Mouse (Mus musculus): ENCODE measurements at regions not wholly inside any gene's neighbourhood (a gene's known extent, or its start where the extent isn't known, plus 50 kb on each side); places are given as distances from the start of the nearest gene placed in this dataset.

DNA sequence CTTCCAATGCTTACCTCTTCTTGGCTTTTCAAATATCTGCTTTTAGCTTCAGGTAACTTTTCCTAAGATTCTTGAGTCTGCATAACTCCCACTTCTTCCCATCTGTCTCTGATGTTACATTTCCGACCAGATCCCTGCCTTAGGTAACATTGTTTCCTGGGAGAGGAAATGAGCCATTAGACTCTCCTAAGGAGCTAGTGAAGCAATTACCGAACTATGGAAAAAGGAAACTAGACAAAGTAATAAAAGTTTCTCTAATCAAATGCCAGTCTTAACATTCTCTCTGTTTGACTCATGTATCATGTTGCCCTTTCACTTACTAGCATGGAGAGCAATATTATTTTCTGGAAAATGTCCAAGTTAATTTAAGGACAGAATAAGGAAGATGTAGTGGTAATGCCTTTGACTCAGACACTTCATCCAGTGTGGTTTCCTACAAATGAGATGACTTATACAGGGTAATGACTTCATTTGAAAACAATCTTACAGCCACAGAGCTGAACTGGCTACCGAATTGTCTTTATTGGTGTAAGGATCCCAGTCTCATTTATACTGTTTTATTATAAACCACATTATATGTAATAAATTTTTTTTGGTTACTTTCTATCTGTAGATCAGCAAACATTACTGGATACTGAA is 263.8 kb upstream of the Fam84a start:
- no peak for DNase-seq (ENCODE audit: low read depth)

DNA sequence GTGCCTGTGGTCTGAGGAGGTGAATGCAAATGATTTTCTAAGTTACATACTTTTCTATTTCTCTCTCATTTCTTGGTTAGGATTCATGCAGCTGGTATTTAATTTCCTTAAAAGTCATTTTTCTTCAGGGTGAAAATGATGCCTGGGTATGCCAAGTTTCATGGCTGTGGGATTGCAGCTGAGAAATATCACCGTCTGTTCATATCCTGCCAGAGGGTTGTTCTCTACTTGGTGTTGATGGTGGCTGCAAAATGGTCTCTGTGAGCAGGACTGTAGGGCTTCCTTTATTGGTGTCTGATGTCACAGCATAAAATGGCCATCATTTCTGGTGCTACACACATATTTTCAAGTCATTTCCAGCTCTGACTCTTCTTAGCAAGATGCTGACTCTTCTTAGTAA is 259.2 kb upstream of the Fam84a start:
- DNase-seq (ENCODE audit: low read depth): no peak

DNA sequence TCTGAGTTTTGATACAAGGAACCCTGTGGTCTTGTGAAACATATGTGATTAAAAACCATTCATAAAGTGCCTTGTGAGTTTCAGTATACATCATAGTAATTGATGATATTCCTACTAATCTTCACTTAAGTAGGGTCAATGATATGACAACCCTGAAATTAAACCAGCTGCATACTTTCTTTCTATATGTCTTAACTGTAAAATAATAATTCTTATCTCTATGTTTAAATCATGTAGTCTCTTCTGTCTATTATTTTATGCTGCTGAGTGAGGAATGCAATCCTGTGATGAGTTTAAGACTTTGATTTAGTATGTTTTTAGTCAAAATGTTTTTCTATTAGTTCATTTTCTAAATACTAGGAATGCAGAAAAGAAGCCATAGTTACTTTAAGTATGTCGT is 253.9 kb upstream of the Fam84a start:
- no peak for DNase-seq (ENCODE audit: low read depth)

DNA sequence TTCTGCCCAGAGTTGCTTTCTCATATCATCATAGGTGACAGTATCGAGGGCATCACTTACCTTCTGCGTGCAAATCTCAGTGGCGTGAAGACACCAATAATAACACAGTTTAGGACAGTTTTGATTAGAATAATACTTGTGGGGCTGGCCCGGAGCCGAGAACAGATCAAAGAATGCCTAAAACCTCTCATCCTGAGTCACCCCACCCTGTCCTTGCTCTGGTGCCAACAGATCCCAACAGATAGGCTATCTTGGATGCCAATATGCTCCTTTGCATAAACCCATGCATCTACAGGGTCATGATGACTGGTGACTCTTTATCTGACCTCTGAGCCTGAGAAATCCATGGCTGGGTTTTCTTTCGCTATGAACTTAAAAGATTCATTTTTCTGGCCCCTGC is 224.4 kb upstream of the Fam84a start:
- no peak for DNase-seq (ENCODE audit: low read depth)

DNA sequence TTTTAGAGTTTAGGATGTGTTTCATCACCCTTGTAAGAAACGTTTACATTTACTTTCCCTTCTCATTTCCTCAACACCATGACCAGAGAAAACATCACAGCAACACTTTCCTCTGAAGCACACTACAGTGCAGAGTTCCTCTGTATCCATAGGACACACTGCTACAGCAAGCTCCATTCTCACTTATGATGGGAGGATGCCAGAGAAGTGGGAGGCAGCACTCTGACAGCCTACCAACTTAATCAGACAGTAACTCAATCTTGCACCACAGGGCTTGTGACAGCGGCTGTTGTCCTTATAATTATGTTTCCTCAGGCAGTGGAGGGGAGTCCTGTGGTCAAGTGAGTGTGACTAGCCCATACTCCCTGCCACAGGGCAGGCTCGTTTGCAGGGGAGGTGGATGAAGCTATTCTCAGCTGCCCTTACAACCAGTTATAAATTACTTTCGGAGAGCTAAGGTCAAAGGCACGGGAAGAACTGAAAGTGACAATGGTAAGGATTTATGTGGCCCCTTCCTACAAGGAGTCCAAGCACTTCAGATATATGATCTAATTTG is 186.5 kb upstream of the Fam84a start:
- no peak for DNase-seq (ENCODE audit: low read depth)

DNA sequence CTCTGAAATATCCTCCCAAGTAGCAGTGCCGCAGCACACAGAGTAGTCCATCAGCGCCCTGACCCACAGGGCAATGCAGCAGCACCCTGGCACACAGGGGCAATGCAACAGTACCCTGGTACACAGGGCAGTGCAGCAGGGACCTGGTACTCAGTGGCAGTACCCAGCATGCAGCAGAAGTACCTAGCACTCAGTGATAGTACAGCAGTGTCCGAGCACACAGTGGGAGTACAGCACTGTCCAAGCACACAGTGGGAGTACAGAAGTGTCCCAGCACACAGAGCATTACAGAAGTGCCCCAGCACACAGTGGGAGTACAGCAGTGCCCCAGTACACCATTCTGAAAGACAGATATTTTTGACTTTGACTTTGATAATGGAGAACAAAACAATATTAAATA is 186.0 kb upstream of the Fam84a start:
- no peak for DNase-seq (ENCODE audit: low read depth)

DNA sequence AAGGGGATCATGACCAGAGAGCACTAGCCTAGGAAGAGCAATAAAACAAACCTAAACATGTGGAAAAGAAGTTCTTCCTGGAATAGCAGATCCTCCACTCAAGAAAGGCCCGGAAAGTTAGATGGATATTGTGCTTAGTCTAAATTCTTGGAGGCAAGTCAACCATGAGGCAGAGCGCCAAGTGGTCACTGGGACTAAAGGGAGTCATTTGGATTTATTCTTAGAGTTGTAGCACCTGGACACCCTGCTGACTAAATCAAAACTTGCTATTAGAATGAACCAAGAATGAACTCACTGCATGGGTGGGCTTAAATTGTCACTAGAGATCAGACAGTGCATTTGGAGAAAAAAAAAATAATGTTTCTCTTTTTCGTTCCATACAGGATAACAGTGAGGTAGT is 166.8 kb upstream of the Fam84a start:
- no peak for DNase-seq (ENCODE audit: low read depth)

DNA sequence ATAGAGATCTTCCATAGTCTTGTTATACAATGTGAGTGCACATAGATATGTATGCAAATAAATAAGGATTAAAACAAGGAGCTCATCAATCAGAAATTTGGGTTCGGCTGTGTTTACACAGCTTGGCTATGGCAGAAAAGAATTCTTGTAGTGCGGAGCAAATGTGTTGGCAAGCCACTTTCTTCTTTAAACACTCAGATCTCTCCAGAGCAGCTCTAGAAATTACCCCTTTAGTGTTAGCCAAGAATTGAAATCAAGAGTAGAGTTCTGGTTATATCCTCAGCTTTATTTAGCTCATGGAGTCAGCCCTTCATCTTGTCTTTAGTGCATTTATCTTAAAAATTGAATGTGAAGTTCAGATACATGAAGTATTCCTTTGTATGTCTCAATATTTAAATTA is 164.5 kb upstream of the Fam84a start:
- DNase-seq (ENCODE audit: low read depth): no peak

DNA sequence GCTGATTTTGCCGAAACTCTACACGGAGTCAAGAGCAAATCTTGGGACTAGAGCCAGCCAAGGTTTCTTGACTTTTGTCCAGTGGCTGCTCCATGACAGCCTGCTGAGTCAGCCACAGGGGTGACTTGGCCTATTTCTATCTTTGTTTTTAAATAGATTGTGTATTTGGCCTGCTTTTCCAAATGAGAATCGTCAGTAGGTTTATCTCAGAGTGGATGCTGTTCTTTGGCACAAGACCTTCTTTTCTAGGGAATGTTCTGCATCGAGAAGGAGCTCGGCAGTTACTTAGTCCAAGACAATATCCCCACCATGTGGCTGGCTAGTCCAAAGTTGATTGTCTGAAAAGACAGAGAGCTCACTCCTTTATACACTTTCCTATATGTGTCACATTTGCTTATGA is 163.9 kb upstream of the Fam84a start:
- DNase-seq (ENCODE audit: low read depth): peak; percentile 34

DNA sequence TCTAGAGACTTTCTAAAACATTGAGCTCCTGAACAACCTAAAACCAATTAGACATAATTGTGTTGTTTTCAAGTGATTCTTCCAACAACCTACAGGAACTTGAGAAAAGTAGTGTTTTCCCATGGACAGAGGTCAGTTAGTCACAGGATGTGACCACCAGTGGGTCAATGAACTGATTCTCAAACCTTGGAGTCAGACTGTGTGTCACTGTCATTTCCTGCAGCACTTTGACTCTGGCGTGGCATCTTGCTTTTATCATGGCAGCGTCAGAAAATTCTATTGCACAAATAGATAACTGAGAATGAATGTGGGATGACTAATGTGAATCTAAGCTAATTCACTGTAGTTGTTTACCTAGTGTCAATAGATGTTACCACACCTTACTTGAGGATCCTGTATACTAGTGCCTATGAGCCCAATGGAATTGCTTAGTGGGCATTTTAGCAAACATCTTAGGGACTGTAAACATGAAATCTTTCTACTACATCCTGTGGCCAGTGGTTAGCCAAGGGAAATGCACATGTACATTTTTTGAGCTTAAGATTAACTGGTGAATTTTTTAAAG is 150.6 kb upstream of the Fam84a start:
- no peak for DNase-seq (ENCODE audit: low read depth)

DNA sequence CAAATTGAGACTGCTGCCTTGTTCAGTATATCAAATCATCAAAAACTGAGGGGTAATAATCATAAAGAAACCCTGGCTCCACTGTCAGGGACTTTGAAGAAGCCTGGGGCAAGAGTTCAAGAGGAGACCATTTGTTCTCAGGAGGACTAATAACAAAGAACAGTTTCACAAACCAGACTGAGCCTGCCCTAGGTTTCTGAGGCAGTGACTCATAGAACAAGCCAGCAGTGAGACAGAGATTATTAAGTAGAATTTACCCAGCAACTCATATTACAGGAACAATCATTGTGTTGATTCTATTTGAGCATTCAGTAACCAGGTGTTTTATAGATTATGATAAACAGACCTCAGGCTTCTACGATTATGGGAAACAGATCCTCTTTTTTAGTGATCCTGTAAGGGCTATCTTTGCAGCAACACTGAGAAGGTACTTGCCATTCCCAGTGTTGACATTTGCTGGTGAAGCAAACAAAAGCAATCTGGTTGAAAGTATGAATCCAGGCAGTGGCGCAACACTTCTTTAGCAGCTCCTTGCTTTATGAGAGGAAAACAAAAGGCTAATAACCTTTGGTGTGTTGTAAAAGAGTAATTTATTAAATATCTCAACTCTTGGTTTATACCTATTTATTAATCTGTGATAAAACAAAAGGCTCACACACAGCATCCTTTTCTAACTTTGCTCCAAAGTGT is 150.0 kb upstream of the Fam84a start:
- DNase-seq (ENCODE audit: low read depth): no peak

DNA sequence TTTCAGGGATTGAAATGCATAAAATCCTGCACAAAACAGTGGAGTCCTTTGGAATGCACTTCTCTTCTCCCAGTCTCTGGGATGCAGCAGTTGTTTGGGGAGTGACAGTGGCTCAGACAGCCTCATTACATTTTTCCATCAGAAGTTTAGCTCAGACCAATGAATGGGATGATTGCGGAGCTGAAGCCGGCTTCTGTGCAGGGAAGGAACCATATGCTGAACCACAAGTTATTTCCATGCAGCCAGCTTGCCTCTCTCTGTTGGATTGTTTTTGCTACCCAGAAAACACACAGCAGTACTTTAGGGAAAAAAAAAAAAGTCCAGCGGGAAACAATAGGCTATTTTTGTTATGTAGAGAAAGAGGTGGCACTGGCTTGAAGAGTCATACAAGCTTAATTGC is 140.2 kb upstream of the Fam84a start:
- DNase-seq (ENCODE audit: low read depth): no peak

DNA sequence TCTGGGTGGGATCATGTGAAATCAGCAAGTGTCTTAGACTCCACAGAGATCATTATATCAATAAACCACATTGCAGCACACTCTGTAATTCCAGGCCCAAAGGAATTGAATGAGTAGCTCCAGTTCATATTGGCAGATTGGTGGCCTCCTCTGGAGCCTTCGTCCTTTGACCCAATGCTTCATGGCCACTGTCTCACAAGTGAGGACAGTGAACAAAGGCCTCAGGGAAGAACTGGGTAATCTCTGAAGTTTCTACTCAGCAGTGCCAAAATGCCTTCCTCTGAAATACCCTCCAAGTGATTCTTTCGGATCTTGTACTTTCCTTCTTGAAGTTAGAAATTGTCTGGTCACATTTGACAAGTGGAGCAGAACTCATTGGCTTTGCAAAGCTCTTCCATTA is 135.8 kb upstream of the Fam84a start:
- no peak for DNase-seq (ENCODE audit: low read depth)

DNA sequence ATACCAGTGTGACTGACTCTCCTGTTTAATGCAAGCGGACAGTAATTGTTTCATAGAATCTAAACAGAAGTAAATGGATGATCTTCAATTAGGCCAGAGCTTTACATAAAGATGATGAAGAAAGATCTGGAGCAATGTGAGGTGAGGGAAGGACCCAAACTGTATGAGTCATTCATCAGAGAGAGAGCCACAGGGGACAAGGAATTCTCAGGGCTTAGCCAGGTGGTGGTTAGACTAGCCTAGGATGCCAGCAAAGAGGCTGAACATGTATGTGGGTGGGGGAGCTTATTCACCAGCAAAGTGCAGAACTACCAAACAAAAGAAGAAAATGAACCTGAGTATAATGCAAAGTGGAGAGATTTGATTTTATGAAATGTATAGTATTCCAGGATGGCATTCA is 134.8 kb upstream of the Fam84a start:
- DNase-seq (ENCODE audit: low read depth): peak; percentile 97

DNA sequence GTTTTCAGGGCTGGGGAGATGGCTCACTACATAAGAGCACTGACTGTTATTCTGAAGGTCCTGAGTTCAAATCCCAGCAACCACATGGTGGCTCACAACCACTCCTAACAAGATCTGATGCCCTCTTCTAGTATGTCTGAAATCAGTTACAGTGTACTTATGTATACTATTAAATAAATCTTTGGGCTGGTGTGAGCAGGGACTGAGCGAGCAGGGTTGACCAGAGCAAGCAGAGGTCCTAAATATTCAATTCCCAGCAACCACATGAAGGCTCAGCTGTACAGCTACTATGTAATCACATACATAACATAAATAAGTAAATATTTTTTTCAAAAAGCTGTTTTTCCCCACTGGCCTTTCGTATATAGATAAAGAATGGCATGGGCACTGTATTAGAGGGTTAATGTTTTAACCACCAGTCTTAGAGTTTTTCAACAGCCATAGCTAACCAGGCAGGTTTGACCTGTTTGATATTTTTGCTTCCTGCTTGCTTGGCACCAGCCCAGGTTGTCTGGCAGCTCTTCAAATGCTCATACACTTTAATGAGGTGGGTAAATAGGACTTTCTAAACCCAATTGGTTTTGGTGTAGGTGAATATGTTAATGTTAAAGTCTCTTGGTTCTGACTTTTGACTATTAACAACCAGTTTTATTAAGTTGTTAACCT is 134.1 kb upstream of the Fam84a start:
- no peak for DNase-seq (ENCODE audit: low read depth)

DNA sequence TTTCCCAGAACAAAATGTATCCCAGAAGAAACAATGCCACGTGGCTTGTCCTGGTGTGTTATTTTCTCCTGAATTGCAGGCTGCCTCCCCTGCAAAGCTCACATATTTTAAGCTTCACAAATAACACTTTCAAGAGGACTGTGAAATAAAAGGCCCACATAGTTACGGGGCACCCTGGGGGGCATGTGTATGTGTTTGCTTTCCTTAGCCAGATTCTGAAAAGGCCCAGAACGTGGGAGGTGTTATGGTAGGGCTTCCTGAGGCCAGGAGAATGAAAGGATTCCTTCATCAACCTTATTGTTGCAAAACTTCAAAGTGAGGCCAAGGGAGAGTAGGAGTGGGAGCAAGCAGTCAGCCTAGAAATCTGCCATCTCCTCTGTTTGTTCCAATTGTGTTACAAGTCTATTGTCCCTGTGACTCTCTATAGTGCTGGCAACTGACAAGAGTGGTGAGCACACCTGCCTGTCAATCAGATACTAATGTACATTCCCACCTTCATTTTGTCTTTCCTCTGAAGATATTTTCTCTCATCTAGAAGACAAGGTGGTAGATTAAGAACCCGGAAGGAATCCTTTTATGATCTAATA is 131.3 kb upstream of the Fam84a start:
- peak; percentile 99 for DNase-seq (ENCODE audit: low read depth)

DNA sequence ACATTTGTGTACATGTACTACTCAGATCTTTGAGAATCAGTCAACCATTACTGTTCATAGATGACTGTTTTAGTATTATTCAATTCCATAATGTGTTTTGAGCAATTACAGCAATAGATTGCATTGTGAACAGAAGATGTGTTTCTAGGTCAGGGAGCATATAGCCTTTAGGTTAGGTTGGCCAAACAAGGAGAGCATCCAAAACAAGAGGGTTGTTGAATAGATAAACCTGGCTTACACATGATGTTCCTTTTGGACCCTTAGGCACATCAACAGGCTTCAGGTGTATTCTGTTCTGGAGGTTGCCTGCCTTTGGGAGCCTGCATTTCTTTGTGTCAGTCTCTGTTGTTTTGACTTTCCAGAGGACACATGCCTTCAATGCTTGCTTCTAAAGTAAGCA is 123.4 kb upstream of the Fam84a start:
- peak; percentile 93 for DNase-seq (ENCODE audit: low read depth)

DNA sequence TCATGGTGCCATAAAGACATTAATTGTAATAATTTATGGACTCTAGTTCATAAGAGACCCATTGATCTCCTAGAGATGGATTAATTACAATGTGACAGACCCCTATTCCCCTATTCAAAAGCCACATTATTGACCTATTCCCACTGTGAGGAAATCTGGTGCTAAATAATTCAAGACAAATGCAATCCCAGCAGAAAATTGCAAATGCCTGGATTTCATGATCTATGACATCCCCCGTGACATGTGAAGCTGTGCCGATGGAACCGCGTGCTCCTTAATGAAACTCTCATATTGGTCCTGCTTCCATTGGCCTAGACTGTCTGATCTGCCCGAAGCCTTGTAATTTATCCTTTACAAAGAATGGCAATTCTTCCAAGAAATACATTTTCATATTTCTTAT is 122.9 kb upstream of the Fam84a start:
- no peak for DNase-seq (ENCODE audit: low read depth)

DNA sequence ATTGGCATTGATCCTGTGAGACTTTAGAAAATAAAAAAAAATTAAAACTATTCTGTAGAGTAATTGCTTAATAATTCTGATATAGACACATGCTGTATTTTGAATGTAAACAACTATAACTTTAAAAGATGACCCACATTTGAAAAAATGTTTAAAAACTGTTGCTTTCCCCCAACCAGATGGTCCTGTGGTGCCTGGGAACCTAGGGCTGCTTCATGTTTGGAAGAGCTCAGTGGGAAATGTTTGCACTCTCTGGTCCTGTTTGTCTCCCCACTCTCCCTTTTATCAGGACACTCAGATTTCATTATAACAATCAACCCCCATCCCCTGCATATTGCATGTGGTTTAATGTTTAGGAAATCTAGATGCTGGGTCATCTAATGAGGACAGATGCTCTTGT is 119.4 kb upstream of the Fam84a start:
- DNase-seq (ENCODE audit: low read depth): no peak

DNA sequence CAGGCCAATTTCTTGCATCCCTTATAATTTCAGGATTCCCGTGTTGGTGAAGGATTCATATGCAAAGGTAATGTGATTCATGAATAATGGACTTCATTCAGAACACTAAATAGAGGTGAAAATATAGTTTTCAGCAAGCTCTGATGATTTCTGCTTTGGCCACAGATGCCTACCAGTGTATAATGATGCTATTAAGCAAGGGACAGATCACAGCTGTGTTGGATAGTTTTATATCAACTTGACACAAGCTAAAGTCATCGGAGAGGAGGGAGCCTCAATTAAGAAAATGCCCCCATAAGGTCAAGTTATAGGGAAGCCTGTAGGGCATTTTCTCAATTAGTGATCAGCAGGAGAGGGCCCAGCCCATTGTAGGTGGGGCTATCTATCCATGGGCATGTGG is 109.2 kb upstream of the Fam84a start:
- no peak for DNase-seq (ENCODE audit: low read depth)

DNA sequence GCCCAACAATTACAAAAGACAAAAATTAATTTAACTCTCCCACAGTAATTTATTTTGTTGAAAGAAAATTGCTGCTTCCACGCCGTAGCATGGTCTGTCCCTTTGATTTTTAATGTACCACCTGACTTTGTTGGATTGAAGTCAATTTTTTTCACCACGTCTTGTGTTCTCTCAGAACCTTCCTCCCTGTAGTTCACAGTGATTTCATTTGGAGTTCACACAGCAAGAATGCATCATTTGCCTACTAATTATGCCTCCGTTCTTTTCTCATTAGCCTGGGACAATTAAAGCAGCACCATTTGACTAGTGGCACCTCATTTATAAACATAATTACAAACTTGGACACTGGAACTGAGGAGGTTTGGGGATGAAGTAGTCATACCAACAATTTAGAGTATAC is 108.4 kb upstream of the Fam84a start:
- no peak for DNase-seq (ENCODE audit: low read depth)

DNA sequence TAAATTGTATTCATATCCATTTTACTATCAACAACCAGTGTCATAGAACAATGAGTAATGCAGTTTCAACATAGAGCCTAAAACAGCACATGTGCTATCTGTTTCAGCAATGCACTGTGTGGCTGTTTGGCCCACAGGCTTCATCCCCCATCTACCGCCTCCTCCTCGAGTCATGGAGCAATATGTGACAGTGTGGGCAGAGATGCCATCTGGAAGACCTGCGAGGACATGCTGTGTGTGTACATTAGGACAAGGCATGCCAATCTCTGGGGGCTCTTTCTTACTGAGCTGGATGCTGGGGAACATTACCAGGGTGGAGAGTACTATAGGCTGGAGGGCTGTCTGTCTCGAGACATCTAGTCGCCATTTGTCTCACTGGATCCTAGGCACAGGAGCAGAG is 101.5 kb upstream of the Fam84a start:
- peak; percentile 100 for DNase-seq (ENCODE audit: low read depth)
